In genomic region chr14:22088604-22089003, GRCm38 (mm10) we compare ENCODE assay signal across 24 mouse cellular contexts.
"Had no signal": no experiment of that assay in that cellular context is flagged by ENCODE, and none has a peak within 500 bp of the region (broad histone marks: within the 10 kb centered on the region; RNA-seq: fewer than 3 reads in every experiment).

No protein-coding gene starts in this region.

- H3K4me3 ChIP-seq: gastrocnemius, adult 2 months; heart, adult 2 months; heart, embryonic 13.5 days; heart, embryonic 15.5 days; hindbrain, embryonic 10.5 days; hindbrain, embryonic 12.5 days; intestine, embryonic 15.5 days; layer of hippocampus, adult 2 months; left cerebral cortex, adult 2 months; limb, embryonic 10.5 days; limb, embryonic 12.5 days; liver, embryonic 13.5 days; liver, embryonic 15.5 days had no signal

- DNase-seq: gastrocnemius, adult 2 months; gastrocnemius, postnatal 10 days; gastrocnemius, postnatal 36 days; heart, adult 2 months; heart, postnatal 4 days; kidney, adult 18-20 months; kidney, adult 8-10 months; kidney, postnatal 10 days; kidney, postnatal 25 days; kidney, postnatal 4 days; liver; liver, embryonic 13.5 days; liver, postnatal 0 days had no signal

- H3K4me1 ChIP-seq: liver, embryonic 13.5 days; liver, embryonic 15.5 days had no signal

- H3K27ac ChIP-seq: gastrocnemius, adult 2 months; heart, adult 2 months; heart, embryonic 13.5 days; heart, embryonic 15.5 days; hindbrain, embryonic 12.5 days; hindbrain, embryonic 14.5 days; layer of hippocampus, adult 2 months; left cerebral cortex, adult 2 months; limb, embryonic 12.5 days; liver, embryonic 13.5 days; liver, embryonic 15.5 days had no signal
